Mouse (Mus musculus): ENCODE results near the gene Gsg1.
A peak's percentile ranks its signal among the peaks of the same experiment; 100 is the strongest.

The Gsg1 gene

DNA sequence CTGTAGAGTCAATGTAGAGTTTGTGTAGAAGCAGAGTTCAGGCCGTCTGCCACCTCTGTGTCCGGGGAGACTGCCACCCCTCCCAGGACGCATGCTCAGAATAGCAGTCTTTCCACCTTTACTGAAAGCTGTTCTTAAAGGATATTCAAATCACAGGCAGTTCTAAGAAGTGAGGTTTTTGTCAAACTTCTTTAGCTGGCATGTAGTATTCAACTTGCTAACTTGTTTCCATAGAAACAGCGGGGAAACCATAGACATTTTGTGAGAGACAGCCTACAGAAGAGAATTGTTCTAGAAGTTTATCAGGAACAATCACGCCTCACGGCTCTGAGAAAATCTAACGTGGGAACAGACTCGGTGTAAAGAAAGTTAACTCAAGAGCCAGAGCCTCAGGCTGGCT, 47.2 kb downstream of the Gsg1 start:
- no peak for DNase-seq (ENCODE audit: low spot score in 2 of 2)

DNA sequence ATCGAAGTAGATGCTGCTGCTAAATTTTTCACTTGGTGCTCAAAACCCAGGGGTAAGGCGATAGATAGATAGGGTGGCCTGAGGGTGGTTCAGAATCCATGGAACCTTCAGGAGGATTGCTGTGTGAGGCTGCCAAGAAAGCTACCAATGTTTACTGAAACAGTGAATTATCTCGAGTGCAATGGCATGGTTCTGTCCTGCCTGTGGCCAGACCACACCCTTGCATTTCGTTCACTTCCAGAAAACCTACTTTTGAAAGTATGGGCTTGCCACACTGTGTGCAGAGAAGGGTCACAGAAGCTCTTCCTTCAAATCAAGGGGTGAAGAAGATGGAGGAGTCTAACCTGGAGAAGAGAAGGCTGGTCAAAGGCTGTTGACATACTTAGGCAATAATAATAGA, 48.3 kb downstream of the Gsg1 start:
- DNase-seq (ENCODE audit: low spot score in 2 of 2): no peak

DNA sequence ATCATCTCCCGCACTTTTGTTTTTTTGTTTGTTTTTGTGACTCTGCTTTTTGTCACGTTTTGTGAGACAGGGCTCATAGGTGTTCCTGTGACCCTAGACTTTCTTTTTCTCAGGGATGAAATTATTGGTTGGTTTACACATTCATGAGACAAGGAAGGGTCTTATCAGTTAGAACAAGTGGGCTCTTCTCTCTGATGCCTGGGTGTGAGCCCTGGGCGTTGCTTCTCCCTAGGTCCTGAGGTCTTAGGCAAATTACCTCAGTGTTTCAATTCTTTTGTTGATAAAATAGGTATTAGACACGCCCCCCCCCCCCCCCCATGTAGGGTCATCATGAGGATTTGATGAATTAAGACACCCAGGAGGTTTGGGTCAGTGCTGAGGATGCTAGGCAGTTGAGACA, 49.3 kb downstream of the Gsg1 start:
- DNase-seq (ENCODE audit: low spot score in 2 of 2): no peak

DNA sequence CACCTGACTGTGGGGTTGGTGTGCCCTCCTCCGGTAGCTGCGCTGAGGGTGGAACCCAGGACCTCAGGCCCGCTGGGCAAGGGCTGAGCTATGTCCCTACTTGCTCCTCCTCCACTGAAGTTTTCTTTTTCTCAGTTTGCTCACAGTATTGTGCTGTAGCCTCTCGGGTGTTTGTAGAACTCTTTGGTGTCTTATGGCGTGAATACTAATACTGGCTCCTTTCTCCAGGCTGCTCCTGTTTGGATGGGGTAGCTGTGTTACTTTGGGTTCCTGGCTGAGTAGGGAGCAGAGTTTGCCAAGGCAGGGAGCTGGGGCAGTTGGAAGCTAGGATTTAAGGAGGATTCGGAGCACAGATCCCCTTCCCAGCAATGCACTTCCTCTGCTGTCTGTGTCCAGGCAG, 50.4 kb downstream of the Gsg1 start:
- DNase-seq (ENCODE audit: low spot score in 2 of 2): no peak

DNA sequence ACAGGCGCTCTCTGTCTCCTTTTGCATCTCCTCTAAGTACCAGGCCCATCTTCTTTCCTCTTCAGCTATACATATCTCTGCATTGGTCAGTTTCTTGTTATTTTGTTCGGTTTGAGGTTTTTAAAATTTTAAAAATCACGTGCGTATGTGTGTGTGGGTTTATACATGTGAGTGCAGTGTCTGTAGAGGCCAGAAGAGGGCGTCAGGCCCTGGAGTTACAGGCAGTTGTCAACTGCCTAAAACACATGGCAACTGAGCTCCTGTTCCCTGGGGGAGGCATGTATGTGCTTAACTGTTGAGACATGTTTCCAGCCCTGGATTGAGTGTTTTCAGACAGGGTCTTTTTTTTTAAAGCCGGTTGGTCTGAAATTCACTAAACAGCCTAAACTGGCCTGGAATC, 51.5 kb downstream of the Gsg1 start:
- no peak for DNase-seq (ENCODE audit: low spot score in 2 of 2)

DNA sequence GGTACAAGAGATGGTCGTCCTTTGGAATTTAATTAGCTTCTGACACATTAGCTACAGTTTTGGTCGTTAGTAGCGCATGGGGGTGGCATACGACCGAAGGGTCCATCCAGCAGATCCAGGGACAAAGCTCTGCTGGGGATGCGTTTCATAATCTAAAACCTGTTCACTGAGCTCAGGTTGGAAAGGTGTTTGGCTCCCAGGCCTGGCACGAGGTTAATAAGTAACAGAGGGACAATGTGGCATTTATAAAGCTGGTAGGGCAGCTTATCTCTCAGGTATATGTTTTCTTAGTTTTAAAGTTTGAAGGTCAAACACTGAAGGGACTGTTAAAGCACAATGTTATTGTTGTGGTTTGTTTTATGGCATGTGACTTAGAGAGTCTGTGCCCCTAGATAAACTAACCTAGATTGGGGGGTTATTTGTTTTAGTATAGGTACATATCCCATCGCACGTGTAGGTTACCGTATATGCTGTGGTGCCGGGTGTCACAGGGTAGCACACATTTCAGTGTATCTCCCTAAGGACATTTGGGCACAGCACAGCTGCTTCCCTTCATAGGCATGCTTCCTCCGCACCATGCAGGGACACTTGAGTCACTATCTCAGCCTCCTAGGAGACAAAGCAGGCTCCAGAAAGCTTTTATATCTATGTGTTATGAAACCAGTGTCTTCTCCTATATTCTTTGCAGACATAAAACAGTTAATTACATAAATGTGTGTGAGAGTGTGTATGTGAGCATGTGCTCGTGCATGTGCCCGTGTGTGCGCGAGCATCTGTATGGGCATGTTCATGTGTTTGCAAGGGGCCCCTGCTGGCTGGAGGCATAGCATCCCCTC, 53.8 kb downstream of the Gsg1 start:
- no peak for DNase-seq (ENCODE audit: low spot score in 2 of 2)

DNA sequence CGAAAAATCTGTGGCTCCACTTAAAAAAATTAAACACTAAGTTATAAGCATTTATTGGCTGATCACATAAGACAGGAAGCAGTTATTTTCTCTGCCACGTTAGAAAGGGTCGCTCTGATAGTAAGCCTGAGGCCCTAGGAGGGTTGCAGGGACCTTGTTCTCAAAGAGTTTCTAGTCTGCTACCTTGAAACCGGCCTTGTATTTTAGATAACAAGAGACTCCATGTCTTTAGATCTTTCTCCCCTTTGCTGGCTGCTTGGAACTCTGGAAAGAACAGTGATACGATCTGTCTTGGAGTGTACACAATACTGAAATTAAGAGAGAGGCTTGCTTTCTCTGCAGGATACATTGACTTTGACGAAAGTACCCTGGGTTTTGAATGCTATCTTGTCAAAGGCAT, 55.4 kb downstream of the Gsg1 start:
- DNase-seq (ENCODE audit: low spot score in 2 of 2): no peak

DNA sequence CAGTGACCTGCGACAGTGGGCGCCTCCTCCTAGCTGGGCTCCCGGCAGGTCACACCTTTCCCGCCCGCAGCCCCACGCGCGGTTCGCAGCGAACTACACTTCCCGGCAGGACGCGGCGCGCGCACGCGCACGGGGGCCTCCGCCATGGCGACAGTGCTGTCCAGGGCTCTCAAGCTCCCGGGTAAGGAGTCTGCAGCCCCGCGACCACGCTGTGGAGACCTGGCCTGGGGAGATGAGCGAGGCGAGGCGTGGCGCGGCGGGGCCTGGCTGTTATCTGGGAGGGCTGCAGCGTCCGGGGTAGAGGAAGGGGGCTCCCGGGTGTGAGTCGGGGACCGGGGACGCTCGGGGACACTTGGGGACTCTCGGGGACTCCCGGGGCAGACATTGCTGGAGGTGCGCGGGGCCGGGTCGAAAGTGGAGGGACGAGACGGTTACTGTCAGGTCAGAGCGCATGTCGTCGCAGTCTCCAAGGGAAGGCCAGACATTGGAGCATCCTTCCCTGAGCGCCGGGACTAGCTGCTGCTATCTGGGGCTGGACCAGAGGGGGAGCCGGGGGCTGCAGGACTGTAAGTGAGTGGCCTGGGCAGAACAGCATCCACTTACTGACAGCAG, 56.1 kb downstream of the Gsg1 start, which contains the start of the genes Fam234b and Hebp1:
Gene Fam234b (plus strand): TSS at position 57 of the 612 bp plus-strand sequence.
Gene Hebp1 (minus strand): TSS at position 102 of the 612 bp plus-strand sequence.
- DNase-seq (ENCODE audit: low spot score in 2 of 2): peak; percentile 74 to 88

DNA sequence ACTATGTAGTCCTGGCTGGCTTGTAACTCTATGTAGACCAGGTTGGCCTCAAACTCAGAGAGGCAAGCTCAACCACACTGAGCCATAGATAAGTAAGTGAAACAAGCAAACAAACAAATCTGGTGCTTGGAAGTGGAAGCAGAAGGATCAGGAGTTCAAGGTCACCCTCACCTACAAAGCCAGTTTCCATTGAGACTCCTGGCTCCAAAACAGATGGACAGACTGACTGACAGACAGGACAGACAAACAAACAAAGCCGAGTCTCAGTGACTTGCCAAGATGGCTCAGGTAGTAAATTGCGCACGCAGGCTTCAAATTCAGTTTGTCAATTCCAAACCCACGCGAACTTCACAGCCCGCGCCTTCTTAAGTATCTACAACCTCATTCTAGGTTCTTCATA, 56.7 kb downstream of the Gsg1 start:
- no peak for DNase-seq (ENCODE audit: low spot score in 2 of 2)

DNA sequence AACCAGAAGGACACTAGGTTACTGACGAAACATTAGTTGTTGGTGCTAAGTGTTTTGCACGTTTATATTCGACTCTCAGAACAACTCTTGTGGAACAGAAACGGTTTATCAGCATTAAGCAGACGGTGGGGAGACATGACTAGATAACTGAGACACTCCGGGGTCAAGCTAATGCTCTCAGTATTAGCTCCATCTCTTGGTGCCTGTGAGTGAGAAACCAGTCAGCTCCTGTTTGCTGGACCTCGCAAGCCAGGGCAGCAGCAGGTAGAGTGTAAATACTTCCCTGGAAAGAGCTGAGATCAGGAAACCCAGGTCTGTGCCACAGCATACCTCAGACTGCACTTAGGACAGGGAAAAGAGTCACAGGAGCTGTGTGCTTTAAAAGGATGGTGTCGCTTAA, 57.4 kb downstream of the Gsg1 start:
- no peak for DNase-seq (ENCODE audit: low spot score in 2 of 2)

DNA sequence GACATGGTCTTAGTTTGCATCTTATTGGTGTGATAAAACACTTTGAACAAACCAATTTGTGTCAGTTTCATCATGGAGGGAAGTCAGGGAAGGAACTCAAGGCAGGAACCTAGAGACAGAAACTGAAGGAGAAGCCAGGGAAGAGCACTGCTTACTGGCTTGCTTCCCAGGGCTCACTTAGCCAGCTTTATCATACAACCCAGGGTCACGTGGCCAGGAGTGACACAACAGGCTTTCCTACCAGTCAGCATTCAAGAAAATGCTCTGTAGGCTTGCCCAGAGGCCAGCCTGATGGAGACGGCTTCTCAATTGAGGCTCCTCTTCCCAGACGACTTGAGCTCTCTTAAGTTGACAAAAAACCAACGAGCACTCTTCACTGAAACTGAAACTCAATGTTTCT, 59.2 kb downstream of the Gsg1 start:
- DNase-seq (ENCODE audit: low spot score in 2 of 2): no peak

DNA sequence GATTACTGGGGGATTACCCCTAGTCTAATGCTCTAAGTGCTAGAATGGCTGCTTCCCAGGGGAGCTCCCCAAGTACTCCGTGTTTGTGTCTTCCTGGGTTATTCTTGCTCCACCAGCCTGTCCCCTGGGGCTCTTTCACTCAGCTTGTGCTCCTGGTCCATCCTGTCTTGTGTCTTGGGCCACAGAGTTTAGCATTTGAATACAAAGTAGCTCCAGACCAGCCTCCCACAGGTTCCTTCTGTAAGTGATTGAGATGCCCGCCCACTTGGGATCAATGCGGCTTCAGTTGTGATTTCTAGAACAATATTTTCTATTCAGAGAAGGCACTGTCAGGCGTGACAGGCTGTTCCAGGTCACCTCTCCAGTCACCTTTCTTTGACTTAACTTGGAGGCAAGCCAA, 60.4 kb downstream of the Gsg1 start:
- no peak for DNase-seq (ENCODE audit: low spot score in 2 of 2)

DNA sequence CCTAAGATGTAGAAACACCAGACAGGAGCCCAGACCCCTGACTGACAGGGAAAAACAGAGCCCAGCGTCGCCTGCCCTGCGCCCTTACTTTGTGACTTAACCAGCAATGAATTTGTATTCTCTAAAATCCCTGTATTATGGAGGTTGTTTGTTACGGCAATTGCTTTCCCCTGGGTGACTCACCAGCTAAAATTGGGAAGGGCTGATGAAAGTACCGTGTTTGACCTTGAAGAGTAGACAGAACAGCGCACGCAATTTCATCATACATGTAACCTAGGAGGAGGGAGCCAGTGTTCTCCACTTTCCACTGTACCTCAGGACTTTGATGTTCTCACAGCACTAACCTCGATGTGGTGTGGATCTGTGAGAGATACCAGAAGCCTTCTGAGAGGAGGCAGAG, 61.2 kb downstream of the Gsg1 start:
- DNase-seq (ENCODE audit: low spot score in 2 of 2): no peak

DNA sequence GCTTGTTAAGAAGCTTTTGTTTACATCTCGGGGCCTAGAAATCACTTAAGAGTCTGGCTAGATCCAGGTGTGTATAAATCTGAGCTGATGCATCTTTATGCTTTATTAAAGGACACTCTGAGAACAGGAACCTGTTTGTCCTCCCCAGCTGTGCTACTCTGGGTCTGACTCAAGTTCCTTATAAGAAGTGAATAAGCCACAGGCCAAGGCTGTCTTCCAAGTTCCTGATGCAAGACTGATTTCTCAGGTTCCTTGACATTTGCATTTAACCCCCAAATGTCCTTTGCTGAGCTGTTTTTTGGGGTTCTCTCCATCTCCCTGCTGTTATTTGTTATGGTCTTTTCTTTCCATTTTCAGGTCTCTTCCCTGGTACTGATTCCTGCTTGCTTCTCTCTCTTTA, 62.2 kb downstream of the Gsg1 start:
- DNase-seq (ENCODE audit: low spot score in 2 of 2): no peak

DNA sequence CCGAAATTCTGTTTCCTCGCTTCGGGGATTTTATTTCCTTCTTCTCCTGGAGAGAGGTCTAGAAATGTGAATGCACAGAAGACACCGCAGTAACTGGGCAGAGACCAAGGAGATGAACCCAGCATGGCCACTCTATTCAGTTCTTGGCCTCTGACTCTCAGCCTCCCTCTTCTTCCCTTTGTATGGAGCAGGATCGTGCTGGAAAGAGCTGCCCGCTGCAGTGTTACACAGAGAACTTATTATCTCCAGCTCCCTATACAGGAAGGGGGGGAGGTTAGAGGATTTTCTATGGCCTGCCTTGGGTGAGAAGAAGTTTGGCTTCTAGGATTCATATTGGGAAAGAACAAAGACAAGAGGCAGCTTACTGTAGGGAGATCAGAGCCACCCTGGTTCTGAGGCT, 64.0 kb downstream of the Gsg1 start:
- DNase-seq (ENCODE audit: low spot score in 2 of 2): no peak

DNA sequence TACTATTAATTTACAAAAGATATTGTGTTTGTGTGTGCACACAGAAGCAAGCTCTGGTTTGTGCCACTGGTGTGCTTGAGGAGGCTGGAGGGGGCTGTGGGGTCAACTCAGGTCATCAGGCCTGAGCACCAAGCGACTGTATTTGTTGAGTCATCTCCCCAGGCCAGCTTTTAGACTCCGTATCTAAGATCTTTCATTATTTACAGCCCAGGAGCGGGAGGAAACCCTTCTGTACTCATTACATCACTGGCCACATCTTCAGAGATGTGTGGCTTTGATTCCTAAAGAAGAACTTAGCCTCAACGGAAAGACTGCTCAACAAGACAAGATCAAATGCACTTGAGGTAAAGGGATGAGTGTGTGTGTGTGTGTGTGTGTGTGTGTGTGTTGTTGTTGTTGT, 65.5 kb downstream of the Gsg1 start:
- no peak for DNase-seq (ENCODE audit: low spot score in 2 of 2)
